Mouse (Mus musculus): ENCODE results near the gene Mmp25. TPM values are rescaled to one million over a fixed set of nuclear protein-coding genes. Genes with fewer than 3 reads are reported as not detected.
"Not testable (repeated sequence)": the region's sequence is repeated elsewhere in the genome, so short reads cannot be mapped to it uniquely, and the experiment has no call there.

Mmp25 gene
- polyA plus RNA-seq, 1 experiment from 2014 or later, result 0.75 TPM

- Histone ChIP-seq H3K4me2 (peak overlapping the region; percentile 85), H3K4me3 (peak overlapping the region; percentile 58), H3K27ac (ENCODE audit: poor library complexity, severe bottlenecking) (peak overlapping the region; percentile 89), H3K4me1 (replicated peaks) (peaks cover 9% of the 10 kb centered on the region; the same call in 1 of the 2 replicates), H3K27me3 (replicated peaks) (no peaks in the 10 kb centered on the region), H3K9me3 (replicated peaks) (no peaks in the 10 kb centered on the region), H3K36me3 (no peaks in the 10 kb centered on the region), H3K9ac (peak overlapping the region; percentile 77)
- ATAC-seq (ENCODE audit: insufficient number of reproducible peaks, low FRiP score), result no peak
- 29% methylated on average over 7 of the region's 7 CpGs for WGBS
Measured at GRCm38 (mm10) chr17:23599605-23600063, 45.4 kb downstream of the Mmp25 start.

GRCm38 (mm10) chr17:23598582-23599552 is 46.2 kb downstream of the Mmp25 start, which contains the start of gene Zfp13:
TSS of gene Zfp13 (minus strand) at chr17:23599487.
- peak within 1 kb of the TSS; percentile 85 for H3K4me2 ChIP-seq
- peak within 1 kb of the TSS; percentile 89 for H3K27ac ChIP-seq (ENCODE audit: poor library complexity, severe bottlenecking)
- WGBS, result 6% methylated on average over 31 of the region's 31 CpGs
- no peaks in the 10 kb centered on the region for H3K36me3 ChIP-seq
- no peaks in the 10 kb centered on the region for H3K9me3 ChIP-seq (replicated peaks)
- H3K4me1 ChIP-seq (replicated peaks), result peaks cover 9% of the 10 kb centered on the region; the same call in 1 of the 2 replicates
- H3K4me3 ChIP-seq, result peak within 1 kb of the TSS; percentile 58
- H3K27me3 ChIP-seq (replicated peaks), result no peaks in the 10 kb centered on the region
- ATAC-seq (ENCODE audit: insufficient number of reproducible peaks, low FRiP score), result peak; percentile 93
- peak within 1 kb of the TSS; percentile 77 for H3K9ac ChIP-seq

DNA sequence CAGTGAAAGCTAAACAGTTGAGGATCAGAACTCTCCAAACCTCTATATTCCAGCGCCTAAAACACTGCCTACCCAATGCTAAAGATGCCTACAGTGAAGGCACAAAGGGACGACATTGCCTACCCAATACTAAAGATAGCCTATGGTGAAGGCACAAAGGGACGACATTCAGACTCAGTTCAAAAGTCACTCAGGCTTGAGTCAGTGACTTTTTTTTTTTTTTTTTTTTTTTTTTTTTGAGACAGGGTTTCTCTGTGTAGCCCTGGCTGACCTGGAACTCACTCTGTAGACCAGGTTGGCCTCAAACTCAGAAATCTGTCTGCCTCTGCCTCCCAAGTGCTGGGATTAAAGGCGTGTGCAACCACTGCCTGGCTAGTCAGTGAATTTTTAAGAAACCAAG is 49.9 kb downstream of the Mmp25 start:
- H3K4me2 ChIP-seq; H3K4me1 ChIP-seq (replicated peaks); H3K27me3 ChIP-seq (replicated peaks); ATAC-seq (ENCODE audit: insufficient number of reproducible peaks, low FRiP score); H3K4me3 ChIP-seq; H3K9me3 ChIP-seq (replicated peaks); H3K27ac ChIP-seq (ENCODE audit: poor library complexity, severe bottlenecking); H3K9ac ChIP-seq; H3K36me3 ChIP-seq: not testable (repeated sequence)
- WGBS, result 73% methylated on average over 4 of the region's 4 CpGs

DNA sequence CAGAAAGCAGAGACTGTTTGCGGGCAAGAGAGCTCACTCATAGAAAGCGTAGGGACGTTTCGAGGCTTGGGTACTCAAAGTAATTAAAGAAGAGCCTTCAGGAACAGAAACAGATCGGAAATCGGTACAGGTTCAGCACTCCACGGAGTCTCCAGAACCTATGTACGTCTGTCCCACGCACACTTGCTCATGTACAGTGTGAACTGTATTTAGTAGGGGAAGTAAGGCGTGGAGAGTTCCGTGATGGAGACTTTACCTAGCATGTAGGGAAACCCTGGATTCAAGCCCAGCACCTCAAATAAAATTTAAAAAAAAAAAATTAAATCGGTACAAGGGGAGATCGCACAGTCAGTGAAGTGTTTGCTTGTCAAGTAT is 52.2 kb downstream of the Mmp25 start:
- peak; percentile 47 for ATAC-seq (ENCODE audit: insufficient number of reproducible peaks, low FRiP score)
- Histone ChIP-seq H3K27me3 (replicated peaks) (no peaks in the 10 kb centered on the region), H3K36me3 (no peaks in the 10 kb centered on the region), H3K4me1 (replicated peaks) (no peaks in the 10 kb centered on the region), H3K27ac (ENCODE audit: poor library complexity, severe bottlenecking) (0 out of 2 replicates have a peak overlapping the region, but pooled peaks have one; percentile 23), H3K9me3 (replicated peaks) (no peaks in the 10 kb centered on the region), H3K9ac (peak overlapping the region; percentile 61), H3K4me2 (peak overlapping the region; percentile 79), H3K4me3 (peak overlapping the region; percentile 52)
- WGBS, result 14% methylated on average over 13 of the region's 13 CpGs

GRCm38 (mm10) chr17:23592208-23592925 is 52.7 kb downstream of the Mmp25 start:
- Histone ChIP-seq H3K4me2 (peak overlapping the region; percentile 79), H3K27ac (ENCODE audit: poor library complexity, severe bottlenecking) (0 out of 2 replicates have a peak overlapping the region, but pooled peaks have one; percentile 23), H3K4me3 (peak overlapping the region; percentile 52), H3K27me3 (replicated peaks) (no peaks in the 10 kb centered on the region), H3K4me1 (replicated peaks) (no peaks in the 10 kb centered on the region), H3K36me3 (no peaks in the 10 kb centered on the region), H3K9ac (peak overlapping the region; percentile 67), H3K9me3 (replicated peaks) (no peaks in the 10 kb centered on the region)
- WGBS, result 7% methylated on average over 34 of the region's 34 CpGs
- ATAC-seq (ENCODE audit: insufficient number of reproducible peaks, low FRiP score), result peak; percentile 97

- peaks cover 10% of the 10 kb centered on the region for H3K36me3 ChIP-seq
- H3K4me1 ChIP-seq (replicated peaks), result peaks cover 20% of the 10 kb centered on the region
- H3K4me3 ChIP-seq, result no peak overlapping the region
- no peak overlapping the region for H3K27ac ChIP-seq (ENCODE audit: poor library complexity, severe bottlenecking)
- H3K9me3 ChIP-seq (replicated peaks), result no peaks in the 10 kb centered on the region
- no peak for ATAC-seq (ENCODE audit: insufficient number of reproducible peaks, low FRiP score)
- whole genome bisulfite sequencing, result 47% methylated on average over 2 of the region's 2 CpGs
- no peaks in the 10 kb centered on the region for H3K27me3 ChIP-seq (replicated peaks)
- no peak overlapping the region for H3K4me2 ChIP-seq
- H3K9ac ChIP-seq, result no peak overlapping the region
Measured at GRCm38 (mm10) chr17:23587253-23587652, 57.8 kb downstream of the Mmp25 start.

DNA sequence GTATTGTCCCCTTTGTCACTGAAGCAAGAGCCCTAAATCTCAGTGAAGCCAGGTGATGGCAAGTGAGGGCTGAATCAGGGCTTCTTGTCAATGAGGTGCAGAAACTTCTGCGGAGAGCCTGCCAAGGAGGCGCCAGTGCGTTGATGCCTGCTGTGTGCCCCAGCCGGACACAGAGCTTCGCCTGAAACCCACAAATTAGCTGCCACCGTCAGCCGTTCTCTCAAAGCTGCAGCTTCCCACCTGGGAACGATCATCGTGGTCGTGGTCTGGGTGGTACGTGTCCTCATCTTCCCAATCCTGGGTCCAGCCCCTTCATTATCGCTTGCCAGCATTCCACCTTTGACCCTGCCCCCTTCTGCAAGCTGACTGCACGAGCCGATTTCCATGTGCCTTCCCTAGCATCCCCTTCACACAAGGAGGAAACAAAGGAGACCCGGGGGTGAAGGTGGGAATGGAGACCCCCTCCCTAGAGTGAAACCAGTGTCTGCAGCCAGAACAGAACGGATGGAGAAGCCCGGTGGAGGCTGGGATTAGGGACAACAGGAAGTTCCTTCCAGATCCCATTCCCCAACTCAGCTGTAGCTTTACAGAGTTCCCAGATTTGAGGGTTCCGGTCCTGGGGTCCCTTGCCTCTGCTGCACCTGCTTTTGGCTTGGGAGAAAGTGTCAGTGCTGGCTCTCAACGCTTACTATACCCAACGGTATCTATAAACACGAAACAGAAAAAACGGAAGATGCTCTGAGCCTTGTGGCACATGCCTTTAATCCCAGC is 59.2 kb downstream of the Mmp25 start:
- Histone ChIP-seq H3K27ac (ENCODE audit: poor library complexity, severe bottlenecking) (0 out of 2 replicates have a peak overlapping the region, but pooled peaks have one; percentile 16), H3K4me1 (replicated peaks) (peaks cover 20% of the 10 kb centered on the region), H3K36me3 (peaks cover 13% of the 10 kb centered on the region), H3K9me3 (replicated peaks) (no peaks in the 10 kb centered on the region), H3K27me3 (replicated peaks) (no peaks in the 10 kb centered on the region), H3K4me3 (peak overlapping the region; percentile 76), H3K4me2 (peak overlapping the region; percentile 96), H3K9ac (peak overlapping the region; percentile 84)
- ATAC-seq (ENCODE audit: insufficient number of reproducible peaks, low FRiP score), result peak; percentile 81
- 1% methylated on average over 22 of the region's 22 CpGs for WGBS

DNA sequence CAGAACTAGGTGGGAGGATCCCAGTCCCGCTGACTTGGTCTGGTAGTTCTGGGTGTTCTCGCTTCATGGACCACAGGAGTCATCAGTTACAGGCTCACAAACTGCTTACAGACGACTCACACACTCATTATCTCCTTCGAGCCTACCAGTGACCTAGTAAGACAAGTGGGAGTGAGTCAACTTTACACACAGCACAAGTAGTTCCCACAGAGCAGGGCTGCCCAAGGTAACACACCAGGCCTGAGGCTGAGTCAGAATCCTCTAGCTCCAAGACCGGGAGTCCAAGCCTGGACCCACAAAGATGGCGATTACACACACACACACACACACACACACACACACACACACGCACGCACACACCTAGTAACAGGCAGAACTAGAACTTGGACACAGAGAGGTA is 60.3 kb downstream of the Mmp25 start:
- H3K36me3 ChIP-seq, result peaks cover 24% of the 10 kb centered on the region
- H3K4me3 ChIP-seq, result peak overlapping the region; percentile 76
- H3K9ac ChIP-seq, result peak overlapping the region; percentile 84
- no peak for ATAC-seq (ENCODE audit: insufficient number of reproducible peaks, low FRiP score)
- H3K4me2 ChIP-seq, result peak overlapping the region; percentile 96
- peaks cover 20% of the 10 kb centered on the region for H3K4me1 ChIP-seq (replicated peaks)
- 77% methylated on average over 8 of the region's 8 CpGs for WGBS
- no peaks in the 10 kb centered on the region for H3K9me3 ChIP-seq (replicated peaks)
- H3K27me3 ChIP-seq (replicated peaks), result no peaks in the 10 kb centered on the region
- H3K27ac ChIP-seq (ENCODE audit: poor library complexity, severe bottlenecking), result no peak overlapping the region
